Mouse (Mus musculus) WW6 (cell line): ENCODE measurements around the gene Hmg20b.
A peak's percentile ranks its signal among the peaks of the same experiment; 100 is the strongest.

Experiments
- DNase-seq: peaks from one replicate; pipeline ENCODE4 v3.0.0-alpha.2; 2013; ENCODE audit warnings: low read depth, low spot score

The Hmg20b gene

DNA sequence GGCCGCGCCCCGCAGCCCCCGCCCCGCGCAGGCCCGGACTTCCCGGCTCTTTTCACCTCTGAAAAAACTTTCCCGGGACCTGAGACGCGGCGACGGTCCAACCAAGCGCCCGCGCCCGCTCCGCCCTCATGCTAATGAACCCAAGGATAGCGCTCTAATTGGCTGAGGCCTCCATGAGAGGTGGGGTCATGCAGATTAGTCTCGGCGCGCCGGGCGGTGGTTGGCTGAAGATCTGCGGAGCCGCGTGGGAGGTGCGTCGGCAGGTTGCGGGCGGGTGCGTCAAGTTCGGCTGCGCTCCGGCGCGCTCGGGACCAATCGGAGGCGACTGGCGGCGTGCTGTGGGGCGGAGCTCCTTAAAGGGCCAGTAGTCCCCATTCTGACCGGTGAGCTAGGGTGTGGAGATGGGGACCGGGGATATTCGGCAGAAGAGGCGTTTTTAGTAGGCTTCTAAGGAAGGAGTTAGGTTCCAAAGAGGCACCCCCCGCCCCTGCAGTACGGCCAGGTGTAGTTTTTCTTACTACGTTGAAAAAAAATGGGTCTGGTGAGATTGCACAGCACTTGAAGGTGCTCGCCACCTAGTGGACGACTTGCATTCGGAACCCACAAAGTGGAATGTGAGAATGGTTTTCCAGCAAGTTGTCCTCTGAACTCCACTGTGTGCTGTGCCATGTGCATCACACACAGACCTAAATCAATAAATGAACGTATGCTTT lies at the start of gene Hmg20b:
Gene Hmg20b (minus strand): TSS at position 130 of the 713 bp plus-strand sequence.
- peak; percentile 98 for DNase-seq

- no peak for DNase-seq
Observed at GRCm38 (mm10) chr10:81399798-81400308, 49.6 kb upstream of the Hmg20b start.

GRCm38 (mm10) chr10:81399296-81399695 lies 49.0 kb upstream of the Hmg20b start:
- DNase-seq: no peak

- no peak for DNase-seq
Observed at GRCm38 (mm10) chr10:81396749-81397148, 46.5 kb upstream of the Hmg20b start.

DNA sequence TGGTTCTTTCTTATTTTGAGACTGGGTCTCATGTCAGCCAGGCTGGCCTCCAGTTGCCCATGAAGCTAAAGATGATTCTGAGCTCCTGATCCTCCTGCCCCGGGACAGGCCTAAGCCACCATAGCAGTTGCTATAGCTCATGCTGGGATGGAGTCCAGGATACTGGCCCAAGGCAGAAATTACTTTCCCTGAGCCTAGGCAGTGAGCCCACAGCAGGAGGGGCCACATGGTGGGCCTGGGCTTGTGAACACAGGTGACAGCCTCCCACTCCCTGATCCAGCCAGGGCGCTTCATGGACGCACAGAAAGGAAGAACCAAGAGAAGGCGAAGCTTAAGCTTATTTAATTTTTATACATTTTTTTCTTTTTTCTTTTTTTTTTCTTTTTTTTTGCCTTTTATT lies 45.6 kb upstream of the Hmg20b start:
- DNase-seq: no peak

- DNase-seq: no peak
Observed at GRCm38 (mm10) chr10:81395127-81395526, 44.8 kb upstream of the Hmg20b start.

DNA sequence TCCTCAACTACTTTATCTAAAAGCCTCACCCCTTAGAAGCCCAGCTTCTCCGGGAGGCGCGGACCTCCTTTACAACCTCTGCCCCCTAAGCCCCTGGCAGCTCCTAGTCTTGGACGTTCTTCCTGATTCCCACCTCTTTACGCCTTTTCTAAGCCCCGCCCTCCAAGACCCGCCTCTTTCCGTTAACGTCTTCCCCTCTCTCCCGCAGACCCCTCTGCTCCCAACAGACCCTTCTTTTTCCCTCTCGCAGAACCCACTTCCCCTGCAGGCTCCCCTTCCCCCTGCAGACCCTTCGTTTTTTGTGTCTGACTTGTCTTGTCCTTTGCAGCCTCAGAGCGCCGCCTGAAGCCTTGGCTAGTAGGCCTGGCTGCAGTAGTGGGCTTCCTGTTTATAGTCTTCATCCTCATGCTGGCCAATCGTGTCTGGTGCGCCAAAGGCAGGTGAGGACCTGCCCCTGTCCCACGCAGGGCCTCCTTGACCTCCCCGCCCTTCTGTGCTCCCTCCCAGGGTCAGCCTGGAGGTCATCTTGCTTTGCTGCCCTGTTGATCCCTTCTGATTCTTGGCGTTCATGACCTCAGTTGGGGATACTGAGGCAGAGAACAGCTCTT lies 43.3 kb upstream of the Hmg20b start:
- no peak for DNase-seq

DNA sequence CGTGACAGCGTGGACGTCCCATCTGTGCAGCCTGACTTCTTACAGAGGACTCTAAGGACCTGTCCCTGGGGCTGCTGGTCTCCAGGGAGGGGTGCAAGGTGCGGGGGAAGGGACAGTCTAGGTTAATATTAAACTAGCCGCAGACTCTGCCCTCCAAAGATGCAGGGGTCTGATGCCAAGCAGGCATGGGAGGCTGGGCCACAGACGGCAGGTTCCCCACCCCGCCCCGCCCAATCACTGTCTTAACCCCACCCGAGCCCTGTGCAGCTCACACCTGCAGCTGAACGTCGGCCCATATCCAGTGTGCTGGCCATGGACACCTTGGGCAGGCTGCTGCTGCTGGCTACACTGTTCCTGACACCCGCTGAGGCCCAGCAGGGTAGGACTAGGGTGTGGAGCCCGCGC lies 42.5 kb upstream of the Hmg20b start, which contains the start of gene Smim24:
Gene Smim24 (plus strand): TSS at position 271 of the 405 bp plus-strand sequence.
- no peak for DNase-seq

DNA sequence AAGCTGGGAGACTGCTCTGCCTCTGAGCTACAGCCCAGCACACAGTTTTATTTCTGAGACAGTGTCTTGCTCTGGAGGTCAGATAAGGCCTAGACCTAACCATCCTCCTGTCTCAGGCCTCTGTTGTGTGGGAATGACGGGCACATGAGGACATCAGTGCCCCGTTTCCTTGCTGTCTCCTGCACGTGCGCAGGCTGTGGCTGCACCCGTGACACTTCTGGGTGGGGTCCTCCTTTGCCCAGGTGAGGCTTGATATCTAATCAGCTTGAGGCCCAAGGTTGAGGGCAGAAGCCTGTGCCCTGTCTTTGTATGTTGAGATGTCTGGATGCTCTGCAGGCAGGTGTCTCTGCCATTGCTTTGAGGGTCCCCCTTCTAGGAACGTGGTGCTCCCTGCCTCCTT lies 42.0 kb upstream of the Hmg20b start:
- no peak for DNase-seq

GRCm38 (mm10) chr10:81390678-81390965 lies 40.3 kb upstream of the Hmg20b start:
- no peak for DNase-seq

DNA sequence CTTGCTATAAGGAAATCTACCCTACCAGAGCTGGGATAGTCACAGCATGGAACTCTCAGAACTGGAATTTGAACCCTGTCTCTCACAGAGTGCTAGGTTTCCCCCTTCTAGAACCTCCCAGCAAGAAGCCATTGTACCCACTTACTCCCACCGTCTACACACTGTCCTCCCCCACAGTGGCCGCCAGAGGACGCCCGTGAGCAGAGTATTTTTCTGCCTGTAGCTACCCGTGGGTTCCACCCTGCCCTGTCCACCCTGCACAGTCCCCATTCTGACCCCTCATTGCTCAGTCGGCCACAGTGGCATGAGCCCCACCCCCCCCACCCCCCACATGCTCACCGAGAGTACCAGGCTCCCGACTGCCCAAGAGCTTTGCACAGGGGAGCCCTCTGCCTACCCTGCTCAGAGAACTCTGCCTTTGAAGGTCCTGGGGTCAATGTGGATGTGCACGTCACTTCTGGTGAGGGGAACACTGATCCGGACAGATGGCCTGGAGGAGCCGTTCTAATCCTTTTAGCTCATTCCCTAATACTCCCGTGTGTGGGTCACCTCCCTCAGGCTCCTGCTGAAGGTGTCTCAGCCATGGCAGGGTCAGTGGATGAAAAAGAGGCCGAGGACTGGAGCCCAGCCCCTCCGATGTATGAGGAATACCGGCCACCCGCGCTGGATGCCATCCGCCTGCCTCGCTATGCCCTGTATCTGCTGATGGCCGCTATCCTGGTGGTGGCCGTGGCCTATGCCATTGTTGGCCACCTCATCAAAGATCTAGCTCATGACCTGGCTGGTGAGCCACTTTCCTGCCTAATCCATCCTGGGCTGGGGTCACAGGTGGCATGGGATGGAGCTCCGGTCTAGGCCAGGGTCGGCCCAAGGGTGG lies 39.8 kb upstream of the Hmg20b start:
- DNase-seq: no peak

- DNase-seq: no peak
Observed at GRCm38 (mm10) chr10:81389373-81389772, 39.1 kb upstream of the Hmg20b start.

- DNase-seq: no peak
Observed at GRCm38 (mm10) chr10:81388505-81389055, 38.3 kb upstream of the Hmg20b start, which contains the start of gene Gm48552. Gm48552 (plus strand) TSS chr10:81389005.

DNA sequence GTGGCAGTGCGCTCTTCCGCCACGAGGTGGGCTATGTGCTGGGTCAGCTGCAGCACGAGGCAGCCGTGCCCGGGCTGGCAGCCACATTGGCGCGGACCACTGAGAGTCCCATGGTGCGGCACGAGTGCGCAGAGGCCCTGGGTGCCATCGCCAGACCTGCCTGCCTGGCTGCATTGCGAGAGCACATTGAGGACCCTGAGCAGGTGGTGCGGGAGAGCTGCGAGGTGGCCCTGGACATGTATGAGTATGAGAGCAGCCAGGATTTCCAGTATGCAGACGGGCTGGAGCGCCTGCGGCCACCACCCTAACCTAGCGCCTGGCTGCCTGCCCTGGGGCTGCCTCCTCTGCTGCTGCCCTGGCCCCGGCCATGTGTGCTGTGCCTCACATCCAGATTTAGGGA lies 37.4 kb upstream of the Hmg20b start:
- no peak for DNase-seq

- no peak for DNase-seq
Observed at GRCm38 (mm10) chr10:81385603-81386306, 35.5 kb upstream of the Hmg20b start.

- DNase-seq: no peak
Observed at GRCm38 (mm10) chr10:81384605-81384982, 34.3 kb upstream of the Hmg20b start.

DNA sequence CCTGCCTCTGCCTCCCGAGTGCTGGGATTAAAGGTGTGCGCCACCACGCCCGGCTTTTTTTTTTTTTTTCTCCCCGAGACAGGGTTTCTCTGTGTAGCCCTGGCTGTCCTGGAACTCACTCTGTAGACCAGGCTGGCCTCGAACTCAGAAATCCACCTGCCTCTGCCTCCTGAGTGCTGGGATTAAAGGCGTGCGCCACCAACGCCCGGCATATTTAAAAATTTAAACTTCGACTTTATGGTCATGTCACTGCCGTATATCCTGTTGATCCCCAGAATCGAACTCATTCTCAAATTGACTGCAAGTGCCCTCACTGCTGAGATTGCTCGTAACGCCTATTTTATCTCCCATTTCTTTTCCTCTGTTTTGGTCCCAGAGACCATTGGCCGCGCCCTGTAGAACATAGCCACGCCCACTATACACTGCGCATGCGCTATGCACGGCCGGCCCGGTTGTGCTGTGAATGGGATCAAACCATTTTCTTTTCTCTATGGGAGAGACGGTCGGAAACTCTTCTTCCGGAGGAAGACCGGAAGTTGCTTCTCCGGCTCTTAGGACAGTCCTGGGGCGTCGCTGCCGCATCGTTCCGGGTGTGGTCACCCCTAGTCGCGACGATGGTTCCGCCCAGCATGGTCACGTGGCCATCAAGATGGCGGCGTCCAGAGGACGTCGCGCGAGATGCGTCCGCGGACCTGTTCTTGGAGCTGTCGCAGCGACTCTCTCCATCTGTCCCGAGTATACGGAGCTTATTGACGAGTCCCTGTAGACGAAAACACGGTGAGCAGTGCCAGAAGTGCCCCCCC lies 33.7 kb upstream of the Hmg20b start, which contains the start of the genes Dohh and Gm48551:
Gene Dohh (plus strand): TSS at position 627 of the 803 bp plus-strand sequence.
Gene Gm48551 (plus strand): TSS at position 665 of the 803 bp plus-strand sequence.
- peak; percentile 96 for DNase-seq

DNA sequence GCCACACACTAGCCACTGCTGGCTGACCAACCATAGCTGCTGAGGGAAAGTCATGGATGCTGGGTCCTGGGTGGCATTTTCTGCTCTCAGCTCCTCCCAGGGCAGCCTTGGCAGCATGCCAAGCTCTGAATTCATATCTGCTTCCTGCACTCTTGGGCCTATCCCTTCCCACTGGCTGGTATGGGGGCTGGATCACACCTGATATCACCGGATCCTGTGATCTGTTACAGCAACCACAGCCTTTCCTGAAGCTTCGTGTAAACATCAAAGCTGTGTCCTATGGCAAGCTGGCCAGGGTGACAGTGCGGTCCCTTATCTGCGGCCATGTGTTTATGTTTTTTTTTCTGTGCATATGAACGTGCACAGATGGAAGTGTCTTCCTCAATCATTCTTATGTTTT lies 31.8 kb upstream of the Hmg20b start:
- no peak for DNase-seq

GRCm38 (mm10) chr10:81379809-81380378 lies 29.6 kb upstream of the Hmg20b start:
- no peak for DNase-seq

GRCm38 (mm10) chr10:81379183-81379553 lies 28.9 kb upstream of the Hmg20b start:
- DNase-seq: no peak
